Mouse (Mus musculus) thymus, adult 2 months (tissue): ENCODE measurements around the gene Sat2. TPM values are rescaled to one million over a fixed set of nuclear protein-coding genes. Genes with fewer than 3 reads are reported as not detected.

Source experiments
- DNase-seq: peaks from one replicate; pipeline ENCODE4 v3.0.0; 2021
- H3K27ac ChIP-seq: fragments of 200-500 bp; 2 replicates; pipeline ENCODE4 v1.5.1; 2012; ENCODE audit warnings: low read length, control low read depth; ENCODE audit not compliant: control insufficient read depth, insufficient read depth
- H3K27me3 ChIP-seq: fragments of 200-500 bp; 2 replicates; pipeline ENCODE4 v1.6.1; 2012; ENCODE audit warnings: mild to moderate bottlenecking, low read length, moderate library complexity, mixed read lengths; ENCODE audit not compliant: control insufficient read depth, insufficient read depth
- H3K36me3 ChIP-seq: fragments of 200-500 bp; 2 replicates; pipeline ENCODE4 v1.6.1; 2012; ENCODE audit warnings: mild to moderate bottlenecking, low read length, moderate library complexity; ENCODE audit not compliant: control insufficient read depth, insufficient read depth
- H3K4me1 ChIP-seq: fragments of 200-500 bp; replicated peaks from 2 replicates; pipeline ENCODE4 v1.6.1; 2012; ENCODE audit warnings: low read length; ENCODE audit not compliant: control insufficient read depth, insufficient read depth
- H3K4me3 ChIP-seq: fragments of 200-500 bp; 2 replicates; pipeline ENCODE4 v1.5.1; 2012; ENCODE audit warnings: mild to moderate bottlenecking, low read length, control low read depth, moderate library complexity; ENCODE audit not compliant: control insufficient read depth, insufficient read depth
- CTCF ChIP-seq: fragments of 200-500 bp; IDR thresholded peaks from 2 replicates; pipeline ENCODE4 v1.5.1; 2012; ENCODE audit warnings: mild to moderate bottlenecking, control low read depth, low read length, moderate library complexity, borderline replicate concordance; ENCODE audit not compliant: control insufficient read depth, poor library complexity, insufficient read depth; ENCODE audit errors: extremely low read depth
- POLR2A ChIP-seq: fragments of 200-500 bp; IDR thresholded peaks from 2 replicates; pipeline ENCODE4 v1.6.1; 2012; ENCODE audit warnings: mild to moderate bottlenecking, low read length, control low read depth, moderate library complexity; ENCODE audit not compliant: control insufficient read depth, poor library complexity, insufficient read depth; ENCODE audit errors: extremely low read depth
- WGBS: fragments of 180-500 bp; shearing (Covaris S2); methylation state at CpG from one replicate; pipeline ENCODE4 v1.1.7; 2018; 5-methylcytosine and 5-hydroxymethylcytosine counted together
- polyA plus RNA-seq: library from polyadenylated mRNA; depleted of rRNA; stranded (reverse); fragments of >200 nt; gene quantifications from 2 replicates; pipeline ENCODE4 v1.2.3, GENCODE M21; 2012; rRNA removed

Gene Sat2
- polyA plus RNA-seq, 1 experiment = 0.67 TPM

GRCm38 (mm10) chr11:69666665-69667005 is 44.8 kb downstream of the Sat2 start:
- WGBS = 96% methylated on average over 3 of the region's 3 CpGs
- Histone ChIP-seq H3K4me1 (peaks cover 12% of the 10 kb centered on the region), H3K4me3 (no peak overlapping the region), H3K36me3 (peaks cover 42% of the 10 kb centered on the region), H3K27ac (no peak overlapping the region), H3K27me3 (no peaks in the 10 kb centered on the region)
- TF ChIP-seq CTCF (no peak), POLR2A (no peak)
- DNase-seq = no peak

GRCm38 (mm10) chr11:69670786-69671725 is 49.2 kb downstream of the Sat2 start:
- peak overlapping the region; percentile 96 for H3K4me3 ChIP-seq
- WGBS = under 1% methylated on average over 61 of the region's 61 CpGs
- peak overlapping the region; percentile 87 for H3K27ac ChIP-seq
- TF ChIP-seq POLR2A (peak; percentile 67), CTCF (no peak)
- H3K36me3 ChIP-seq = peaks cover 56% of the 10 kb centered on the region
- H3K27me3 ChIP-seq = no peaks in the 10 kb centered on the region
- DNase-seq = peak; percentile 95
- H3K4me1 ChIP-seq = no peaks in the 10 kb centered on the region; the same call in 1 of the 2 replicates

- 0% methylated on average over 43 of the region's 43 CpGs for WGBS
- TF ChIP-seq POLR2A (no peak), CTCF (no peak)
- H3K36me3 ChIP-seq = peaks cover 49% of the 10 kb centered on the region
- peaks cover 2% of the 10 kb centered on the region for H3K4me1 ChIP-seq
- DNase-seq = no peak
- H3K27me3 ChIP-seq = no peaks in the 10 kb centered on the region
- H3K27ac ChIP-seq = peak overlapping the region; percentile 87
- peak overlapping the region; percentile 96 for H3K4me3 ChIP-seq
Measured at GRCm38 (mm10) chr11:69671726-69672124, 49.9 kb downstream of the Sat2 start.

- Histone ChIP-seq H3K4me1 (peaks cover 2% of the 10 kb centered on the region), H3K27ac (peak within 1 kb of the TSS; percentile 87), H3K36me3 (peaks cover 47% of the 10 kb centered on the region), H3K4me3 (peak within 1 kb of the TSS; percentile 96), H3K27me3 (no peaks in the 10 kb centered on the region)
- TF ChIP-seq POLR2A (peak; percentile 85), CTCF (peak; percentile 54)
- DNase-seq = peak; percentile 100
- WGBS = under 1% methylated on average over 36 of the region's 36 CpGs
Measured at GRCm38 (mm10) chr11:69672211-69672706, 50.4 kb downstream of the Sat2 start, which contains the start of gene Eif4a1. Gene Eif4a1, minus strand, starts transcription at chr11:69672423.

Other genes starting within 250 kb of the Sat2 start
- gene Naa38, start 226.5 kb upstream of the Sat2 start, polyA plus RNA-seq = 139 and 170 TPM in 2 replicates
- 37.2 and 41.5 TPM in 2 replicates for gene Cyb5d1, start 226.4 kb upstream of the Sat2 start, polyA plus RNA-seq
- gene Tmem88, start 223.8 kb upstream of the Sat2 start, polyA plus RNA-seq = 7.3 and 9.3 TPM in 2 replicates
- 61.0 and 77.3 TPM in 2 replicates for gene Kdm6b, start 208.3 kb upstream of the Sat2 start, polyA plus RNA-seq
- 0.28 and 0.39 TPM in 2 replicates for gene Dnah2, start 72.9 kb upstream of the Sat2 start, polyA plus RNA-seq
- gene Efnb3, start 61.8 kb upstream of the Sat2 start, polyA plus RNA-seq = 3.7 and 8.7 TPM in 2 replicates
- 41.2 and 48.5 TPM in 2 replicates for gene Wrap53, start 41.8 kb upstream of the Sat2 start, polyA plus RNA-seq
- gene Trp53, start 41.7 kb upstream of the Sat2 start, polyA plus RNA-seq = 266 and 303 TPM in 2 replicates
- 3.4 and 4.2 TPM in 2 replicates for gene Atp1b2, start 16.1 kb upstream of the Sat2 start, polyA plus RNA-seq
- not detected in 2 replicates for gene Shbg, start 4.1 kb upstream of the Sat2 start, polyA plus RNA-seq
- 94.1 and 96.0 TPM in 2 replicates for gene Fxr2, start 11.0 kb downstream of the Sat2 start, polyA plus RNA-seq
- 0.24 and 0.52 TPM in 2 replicates for gene Sox15, start 33.3 kb downstream of the Sat2 start, polyA plus RNA-seq
- gene Mpdu1, start 40.6 kb downstream of the Sat2 start, polyA plus RNA-seq = 174 and 178 TPM in 2 replicates
- gene Cd68, start 44.1 kb downstream of the Sat2 start, polyA plus RNA-seq = 101 and 117 TPM in 2 replicates
- gene Eif4a1, start 50.4 kb downstream of the Sat2 start, polyA plus RNA-seq = 669 and 722 TPM in 2 replicates
- 83.3 and 89.1 TPM in 2 replicates for gene Senp3, start 60.1 kb downstream of the Sat2 start, polyA plus RNA-seq
- gene Tnfsf13, start 63.8 kb downstream of the Sat2 start, polyA plus RNA-seq = 2.2 and 3.0 TPM in 2 replicates
- gene Tnfsf12, start 73.8 kb downstream of the Sat2 start, polyA plus RNA-seq = 12.2 and 16.3 TPM in 2 replicates
- 2.7 and 3.4 TPM in 2 replicates for gene Tnfsfm13, start 74.1 kb downstream of the Sat2 start, polyA plus RNA-seq
- 113 and 125 TPM in 2 replicates for gene Polr2a, start 136.6 kb downstream of the Sat2 start, polyA plus RNA-seq
- 0.08 and 0.29 TPM in 2 replicates for gene Slc35g3, start 139.9 kb downstream of the Sat2 start, polyA plus RNA-seq
- 32.2 and 35.6 TPM in 2 replicates for gene Zbtb4, start 143.9 kb downstream of the Sat2 start, polyA plus RNA-seq
- gene Chrnb1, start 173.9 kb downstream of the Sat2 start, polyA plus RNA-seq = 12.9 and 15.7 TPM in 2 replicates
- gene Fgf11, start 179.8 kb downstream of the Sat2 start, polyA plus RNA-seq = 1.7 and 2.4 TPM in 2 replicates
- 4.7 and 5.1 TPM in 2 replicates for gene Tmem102, start 183.6 kb downstream of the Sat2 start, polyA plus RNA-seq
- gene Gm39566, start 193.3 kb downstream of the Sat2 start, polyA plus RNA-seq = 0.05 TPM in 1 of 2 replicates, not detected in the other
- gene Spem2, start 196.4 kb downstream of the Sat2 start, polyA plus RNA-seq = 0.22 TPM in 1 of 2 replicates, not detected in the other
- 0.20 and 0.61 TPM in 2 replicates for gene Spem1, start 200.2 kb downstream of the Sat2 start, polyA plus RNA-seq
- 14.4 and 15.3 TPM in 2 replicates for gene Nlgn2, start 215.8 kb downstream of the Sat2 start, polyA plus RNA-seq
- gene Tmem256, start 216.5 kb downstream of the Sat2 start, polyA plus RNA-seq = 160 and 224 TPM in 2 replicates
- gene Plscr3, start 224.4 kb downstream of the Sat2 start, polyA plus RNA-seq = 132 and 142 TPM in 2 replicates
- 2.6 and 3.1 TPM in 2 replicates for gene Tnk1, start 236.7 kb downstream of the Sat2 start, polyA plus RNA-seq